Mouse (Mus musculus) testis, adult 2 months (tissue): Measurements from ENCODE around the gene Nedd9. TPM values are rescaled to one million over a fixed set of nuclear protein-coding genes. Genes with fewer than 3 reads are reported as not detected.
A peak's percentile ranks its signal among the peaks of the same experiment; 100 is the strongest.

Experiments used
- H3K27ac ChIP-seq: fragments of 200-500 bp; 2 replicates; pipeline ENCODE4 v1.5.1; 2012; ENCODE audit warnings: low read depth, low read length; ENCODE audit not compliant: control insufficient read depth, insufficient read depth
- H3K27me3 ChIP-seq: fragments of 200-500 bp; 2 replicates; pipeline ENCODE4 v1.6.1; 2012; ENCODE audit warnings: mild to moderate bottlenecking, low read length, moderate library complexity; ENCODE audit not compliant: control insufficient read depth, insufficient read depth
- H3K36me3 ChIP-seq: fragments of 200-500 bp; 2 replicates; pipeline ENCODE4 v1.6.1; 2012; ENCODE audit warnings: mild to moderate bottlenecking, low read length; ENCODE audit not compliant: control insufficient read depth, insufficient read depth
- H3K4me1 ChIP-seq: fragments of 200-500 bp; 2 replicates; pipeline ENCODE4 v1.6.1; 2012; ENCODE audit warnings: low read length; ENCODE audit not compliant: control insufficient read depth, insufficient read depth
- H3K4me3 ChIP-seq: fragments of 200-500 bp; 2 replicates; pipeline ENCODE4 v1.5.1; 2012; ENCODE audit warnings: low read depth, mild to moderate bottlenecking, low read length, moderate library complexity, mixed read lengths; ENCODE audit not compliant: control insufficient read depth
- CTCF ChIP-seq: fragments of 200-500 bp; IDR thresholded peaks from 2 replicates; pipeline ENCODE4 v1.5.1; 2012; ENCODE audit warnings: low read depth, mild to moderate bottlenecking, inconsistent platforms, low read length, moderate library complexity; ENCODE audit not compliant: control insufficient read depth, insufficient read depth, insufficient replicate concordance
- POLR2A ChIP-seq: fragments of 200-500 bp; IDR thresholded peaks from 2 replicates; pipeline ENCODE4 v1.6.1; 2012; ENCODE audit warnings: low read depth, mild to moderate bottlenecking, inconsistent platforms, low read length, moderate library complexity; ENCODE audit not compliant: control insufficient read depth
- polyA plus RNA-seq: library from polyadenylated mRNA; depleted of rRNA; stranded (reverse); fragments of >200 nt; gene quantifications from 2 replicates; pipeline ENCODE4 v1.2.3, GENCODE M21; 2012

Gene Nedd9
- polyA plus RNA-seq, 1 experiment: 3.0 TPM

DNA sequence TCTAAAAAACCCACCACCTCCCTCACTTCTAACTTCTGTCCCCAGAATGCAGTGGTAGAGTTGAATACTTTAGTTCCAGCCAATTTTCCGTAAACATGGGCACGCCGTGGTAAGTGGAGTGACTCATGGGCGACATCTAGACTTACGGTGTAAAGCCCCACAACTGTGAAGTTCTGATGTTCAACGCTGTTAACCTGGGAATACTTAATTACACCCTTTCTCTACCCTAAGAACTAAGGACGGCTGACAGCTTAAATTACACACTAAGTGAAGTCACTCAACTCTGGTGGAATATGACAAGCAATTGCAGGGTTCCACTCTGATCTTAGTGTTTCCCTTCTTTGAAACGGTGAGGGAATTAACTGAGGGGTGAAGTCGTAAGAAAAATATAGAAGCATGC is 122.9 kb downstream of the Nedd9 start:
- no peak overlapping the region for H3K4me3 ChIP-seq
- H3K27ac ChIP-seq: no peak overlapping the region
- no peaks in the 10 kb centered on the region for H3K27me3 ChIP-seq
- no peaks in the 10 kb centered on the region for H3K36me3 ChIP-seq
- H3K4me1 ChIP-seq: 0 out of 2 replicates have a peak, but pooled peaks cover 2% of the 10 kb centered on the region
- TF ChIP-seq POLR2A (no peak), CTCF (no peak)

DNA sequence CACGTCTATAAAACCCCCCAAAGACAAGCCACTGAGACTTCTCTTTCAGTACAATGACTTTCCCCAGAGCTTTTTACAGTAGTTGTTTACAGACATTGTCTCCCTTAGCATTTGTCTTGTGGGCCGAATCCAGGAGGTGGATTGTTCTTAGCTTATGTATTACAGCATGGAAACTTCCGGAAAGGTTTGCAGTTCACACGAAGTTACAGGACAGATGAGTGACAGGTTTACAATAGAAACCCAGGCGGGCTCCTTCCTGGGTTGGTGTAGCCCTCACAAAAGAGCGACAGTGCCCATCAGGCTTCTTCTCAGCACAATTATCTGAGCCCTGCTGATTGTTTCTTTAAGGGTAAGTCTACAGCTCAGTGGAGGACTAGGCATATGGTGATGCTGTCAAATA is 124.3 kb downstream of the Nedd9 start:
- H3K36me3 ChIP-seq: no peaks in the 10 kb centered on the region
- H3K27ac ChIP-seq: no peak overlapping the region
- no peak overlapping the region for H3K4me3 ChIP-seq
- H3K4me1 ChIP-seq: peaks cover 8% of the 10 kb centered on the region
- H3K27me3 ChIP-seq: no peaks in the 10 kb centered on the region
- no peak for TF ChIP-seq POLR2A
- no peak for TF ChIP-seq CTCF

DNA sequence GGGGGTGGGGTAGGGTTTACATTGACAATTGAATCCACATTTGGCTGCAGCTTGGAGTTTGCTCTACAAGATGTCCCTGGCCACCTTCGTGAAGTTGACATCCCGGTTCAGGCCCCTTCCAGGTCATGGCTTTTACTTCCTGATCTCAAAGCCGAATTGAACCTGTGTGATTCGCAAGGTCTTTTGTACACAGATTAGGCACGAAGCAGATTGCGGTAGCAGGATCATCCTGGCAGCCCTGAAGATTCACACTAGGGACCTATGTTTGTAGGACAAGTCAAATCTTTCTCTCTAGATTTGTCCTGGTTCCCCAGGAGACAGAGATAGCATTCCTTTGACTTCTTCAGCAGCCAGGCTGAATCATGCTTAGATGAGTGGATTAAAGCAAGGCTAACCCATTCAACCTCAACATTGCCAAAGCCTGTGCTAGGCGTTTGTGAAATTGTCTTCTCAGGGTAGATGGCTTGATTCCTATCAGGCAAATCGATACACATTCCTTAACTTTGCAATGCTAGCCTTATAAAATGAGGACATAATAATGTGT is 126.8 kb downstream of the Nedd9 start:
- no peak overlapping the region for H3K4me3 ChIP-seq
- no peak overlapping the region for H3K27ac ChIP-seq
- H3K4me1 ChIP-seq: peaks cover 8% of the 10 kb centered on the region
- no peaks in the 10 kb centered on the region for H3K36me3 ChIP-seq
- no peaks in the 10 kb centered on the region for H3K27me3 ChIP-seq
- no peak for TF ChIP-seq CTCF
- TF ChIP-seq POLR2A: no peak

DNA sequence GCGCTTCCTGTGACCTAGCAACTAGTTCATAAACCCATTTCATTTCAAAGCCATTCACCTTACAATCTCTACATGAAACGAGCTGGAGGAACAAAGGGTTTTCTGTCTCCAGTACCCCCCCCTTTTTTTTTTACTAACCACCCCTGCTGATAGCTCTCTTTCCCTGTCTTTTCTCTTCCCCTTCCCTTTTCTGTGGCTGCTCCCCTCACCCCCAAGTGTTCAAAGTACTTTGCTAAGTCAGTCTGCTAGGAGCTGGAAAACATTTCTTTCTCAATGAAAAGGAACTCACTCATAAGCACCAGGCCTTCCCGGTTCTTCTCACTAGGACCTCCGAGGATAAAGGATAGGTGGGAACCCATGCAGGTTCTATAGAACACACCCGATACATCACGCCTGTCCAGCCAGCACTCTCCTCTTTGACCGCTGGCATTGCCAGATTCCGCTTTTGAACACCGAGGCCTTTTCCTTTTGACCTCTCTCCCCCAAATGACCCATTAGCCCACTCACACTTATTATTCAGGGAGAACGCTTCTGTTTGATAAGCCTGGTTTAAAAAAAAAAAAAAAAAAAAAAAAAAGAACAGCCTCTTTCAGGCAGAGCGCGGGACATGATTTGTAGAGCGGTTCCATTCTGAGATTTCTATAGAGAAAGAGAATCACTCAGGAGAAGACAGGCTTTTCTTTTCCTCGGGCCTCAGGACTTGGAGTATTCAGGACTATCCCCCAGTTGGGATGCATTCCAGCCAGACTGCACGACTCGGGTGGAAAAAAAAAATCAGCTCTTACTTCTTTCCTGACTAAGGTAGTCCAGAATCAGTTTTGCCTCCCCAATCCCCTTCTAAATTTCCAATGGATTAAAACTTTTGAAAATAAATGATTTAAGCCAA is 127.6 kb downstream of the Nedd9 start:
- Histone ChIP-seq H3K36me3 (no peaks in the 10 kb centered on the region), H3K27ac (no peak overlapping the region), H3K27me3 (no peaks in the 10 kb centered on the region), H3K4me3 (peak overlapping the region; percentile 93), H3K4me1 (peaks cover 8% of the 10 kb centered on the region)
- TF ChIP-seq POLR2A (no peak), CTCF (no peak)

DNA sequence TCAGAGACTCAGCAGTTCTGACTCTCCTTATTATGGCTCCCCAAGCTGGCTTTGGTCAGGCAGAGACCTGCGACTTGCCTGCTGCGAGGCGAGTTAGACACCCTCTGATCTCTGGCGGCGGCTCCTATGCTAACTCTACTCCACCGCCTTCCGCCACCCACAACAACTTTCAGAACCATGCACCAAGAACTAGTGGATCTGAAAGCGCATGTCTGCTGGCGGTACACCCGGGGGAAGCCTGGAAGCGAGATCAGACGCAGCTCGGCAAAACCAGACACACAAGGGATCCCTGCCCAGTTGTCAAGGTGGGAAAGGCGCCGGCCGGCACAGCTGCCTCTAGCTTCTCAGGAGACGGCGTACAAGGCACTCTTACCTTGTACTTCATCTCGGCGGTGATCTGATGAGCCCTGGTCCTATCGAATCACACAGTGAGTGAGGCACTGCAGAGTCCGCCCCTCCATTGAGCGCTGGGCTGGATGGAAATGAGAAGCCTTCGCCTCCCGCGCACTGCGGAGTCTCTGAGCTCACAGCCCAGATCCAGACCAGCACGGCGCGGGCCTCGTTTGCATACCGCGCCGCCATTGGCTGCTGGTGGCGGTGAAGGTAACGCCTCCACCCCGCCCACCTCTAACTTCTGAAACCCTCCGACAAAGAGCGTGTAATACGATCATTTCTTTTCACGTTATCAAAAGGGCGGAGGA is 128.5 kb downstream of the Nedd9 start:
- Histone ChIP-seq H3K4me3 (peak overlapping the region; percentile 93), H3K36me3 (no peaks in the 10 kb centered on the region), H3K4me1 (peaks cover 8% of the 10 kb centered on the region), H3K27ac (peak overlapping the region; percentile 40), H3K27me3 (no peaks in the 10 kb centered on the region)
- TF ChIP-seq POLR2A (peak; percentile 82), CTCF (no peak)

DNA sequence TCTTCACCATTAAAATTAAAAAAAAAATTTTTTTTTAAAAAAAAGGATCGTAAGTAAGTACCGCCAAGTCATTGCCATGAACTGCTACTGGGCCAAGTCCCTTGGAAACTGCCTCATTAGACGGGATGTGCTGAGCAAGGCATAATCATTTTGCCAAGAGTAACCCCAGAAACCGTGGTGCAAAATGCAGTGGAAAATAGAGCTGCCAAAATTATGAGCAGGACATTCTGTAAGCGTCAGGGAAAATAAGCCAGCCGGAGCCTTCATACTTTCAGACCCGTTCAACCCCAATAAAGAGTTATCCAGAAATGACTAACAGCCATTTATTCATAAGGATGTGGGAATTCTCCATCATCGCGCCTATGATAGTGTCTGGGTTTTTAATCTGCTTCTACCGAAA is 129.2 kb downstream of the Nedd9 start:
- peaks cover 8% of the 10 kb centered on the region for H3K4me1 ChIP-seq

DNA sequence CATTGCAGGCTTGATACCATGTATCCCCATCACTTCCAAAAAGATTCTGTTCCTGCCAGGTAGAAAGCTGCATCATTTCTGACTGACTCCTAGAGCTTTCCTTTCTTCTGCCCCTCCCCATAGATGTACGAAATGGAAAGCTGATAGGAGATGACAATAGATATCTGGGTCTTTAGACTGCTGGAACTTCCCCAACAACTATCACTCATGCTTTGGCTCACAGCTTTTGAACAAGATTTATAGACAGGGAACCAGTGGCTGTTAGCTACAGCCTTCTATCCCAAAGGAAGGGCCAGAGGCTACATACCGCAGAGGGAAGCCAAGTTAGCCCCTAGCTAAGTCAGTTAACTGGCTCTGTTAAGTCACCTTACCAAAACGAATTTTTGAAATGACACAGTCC is 129.6 kb downstream of the Nedd9 start:
- Histone ChIP-seq H3K27me3 (no peaks in the 10 kb centered on the region), H3K27ac (no peak overlapping the region), H3K4me1 (peaks cover 8% of the 10 kb centered on the region), H3K4me3 (peak overlapping the region; percentile 9; the same call in 1 of the 2 replicates), H3K36me3 (no peaks in the 10 kb centered on the region)
- TF ChIP-seq POLR2A (no peak), CTCF (no peak)

More for the DNA sequence above, 129.2 kb downstream of the Nedd9 start:
- Histone ChIP-seq H3K27me3 (no peaks in the 10 kb centered on the region), H3K4me3 (peak overlapping the region; percentile 93), H3K36me3 (no peaks in the 10 kb centered on the region), H3K27ac (peak overlapping the region; percentile 1)
- TF ChIP-seq POLR2A (no peak), CTCF (no peak)
